In the genomic region with DNA sequence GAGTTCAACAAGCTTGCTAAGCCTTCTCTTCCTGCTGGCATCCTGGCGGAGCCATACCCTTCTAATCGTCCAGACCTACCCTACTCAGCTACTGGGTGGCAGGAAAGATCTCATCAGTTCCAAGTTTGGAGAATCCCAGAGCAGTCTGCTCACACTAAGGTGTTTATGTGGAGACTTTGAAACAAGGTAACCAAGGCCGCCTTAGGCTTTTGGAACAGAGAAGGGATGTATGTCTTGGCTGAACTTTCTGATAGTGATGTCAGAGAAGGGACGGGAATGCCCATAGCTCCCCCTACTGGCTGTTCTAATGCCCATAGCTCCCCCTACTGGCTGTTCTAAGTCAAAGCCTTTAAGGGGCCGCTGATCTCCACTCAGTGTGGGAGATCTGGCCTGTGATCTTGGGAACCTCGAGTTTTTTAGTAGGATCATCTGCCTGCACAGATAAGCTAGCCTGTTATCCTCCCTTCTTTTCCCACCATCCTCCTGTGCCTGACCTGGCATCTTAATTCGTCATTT, we compare ENCODE assay signal across 10 mouse cellular contexts. TPM values are rescaled to one million over a fixed set of nuclear protein-coding genes. Genes with fewer than 3 reads are reported as not detected.
DNase-seq lines count a peak whose midpoint lies in the region; TF ChIP-seq lines count a peak whose summit lies in the region.
"Had no signal": no experiment of that assay in that cellular context is flagged by ENCODE, and none has a peak within 500 bp of the region (broad histone marks: within the 10 kb centered on the region; RNA-seq: fewer than 3 reads in every experiment).

No protein-coding gene starts in this region.

- no peak overlapping the region for H3K27ac ChIP-seq in gastrocnemius, adult 2 months
- H3K27ac ChIP-seq: embryonic facial prominence, embryonic 12.5 days; lung, embryonic 15.5 days had no signal

- DNase-seq in gastrocnemius, adult 2 months = peak; percentile 42
- no peak for DNase-seq in gastrocnemius, postnatal 25 days
- peak; percentile 32 to 56 for DNase-seq in urinary bladder, postnatal 36 days (ENCODE audit: low spot score in 2 of 2)
- DNase-seq in urinary bladder, postnatal 4 days (ENCODE audit: low spot score in 2 of 2) = no peak
- peak; percentile 69 for DNase-seq in embryo, embryonic 9.5 days (ENCODE audit: extremely low spot score)
- peak; percentile 67 for DNase-seq in kidney, postnatal 14 days
- peak; percentile 48 to 79 for DNase-seq in lung, postnatal 4 days
- DNase-seq in gastrocnemius, postnatal 10 days = no peak

- peak; percentile 100; the same call in 1 of the 2 replicates for TF ChIP-seq CTCF in gastrocnemius, adult 2 months (IDR thresholded peaks at IDR 0.05)

- H3K4me3 ChIP-seq in gastrocnemius, adult 2 months = no peak overlapping the region
- H3K4me3 ChIP-seq: embryonic facial prominence, embryonic 12.5 days; lung, embryonic 15.5 days had no signal

- intact Hi-C loops in gastrocnemius, adult 2 months (cut with DNase I) = loop anchor here (5.0 kb wide), 1 partner anchor 139 kb away; the partner anchor contains the start of gene Elovl1

RNA-seq across cellular contexts. Expression of gene Tmem125, which starts 22.4 kb away (rescaled TPM):
- not detected for total RNA-seq in gastrocnemius, adult 2 months (2021)
- total RNA-seq in gastrocnemius, postnatal 25 days (2021) = not detected
- under 1 TPM; 0.14 to 0.23 TPM for total RNA-seq in gastrocnemius, postnatal 10 days (2021)

RNA-seq across cellular contexts. Expression of gene 2610528J11Rik, which starts 39.4 kb away (rescaled TPM):
- not detected for total RNA-seq in gastrocnemius, adult 2 months (2021)
- not detected for total RNA-seq in gastrocnemius, postnatal 25 days (2021)
- not detected for total RNA-seq in gastrocnemius, postnatal 10 days (2021)

RNA-seq across cellular contexts. Expression of gene Cfap57, which starts 54.4 kb away (rescaled TPM):
- not detected for total RNA-seq in gastrocnemius, adult 2 months (2021)
- not detected for total RNA-seq in gastrocnemius, postnatal 25 days (2021)
- not detected for total RNA-seq in gastrocnemius, postnatal 10 days (2021)

RNA-seq across cellular contexts. Expression of gene Ebna1bp2, which starts 54.4 kb away (rescaled TPM):
- total RNA-seq in gastrocnemius, adult 2 months (2021) = 10 to 100 TPM; 24.9 to 26.7 TPM
- 10 to 100 TPM; 25.1 to 26.9 TPM for total RNA-seq in gastrocnemius, postnatal 25 days (2021)
- 10 to 100 TPM; 43.3 to 47.1 TPM for total RNA-seq in gastrocnemius, postnatal 10 days (2021)

Comparison
In these comparisons a context has a peak if more than half of its experiments do, and no peak if none do; other contexts are left out.
1. DNase-seq: peak in gastrocnemius, adult 2 months (single experiment), urinary bladder, postnatal 36 days (2 of 2), embryo, embryonic 9.5 days (single experiment), kidney, postnatal 14 days (single experiment) and lung, postnatal 4 days (2 of 2); none in gastrocnemius, postnatal 25 days (single experiment), urinary bladder, postnatal 4 days (0 of 2) and gastrocnemius, postnatal 10 days (single experiment).